Mouse (Mus musculus) erythroblast, embryonic 14.5 days (primary cell): ENCODE data around the gene Gnao1. TPM values are rescaled to one million over a fixed set of nuclear protein-coding genes. Genes with fewer than 3 reads are reported as not detected.

Experiments
- H3K27me3 ChIP-seq: 2 replicates; pipeline ENCODE4 v1.6.1; 2012; ENCODE audit warnings: inconsistent platforms; ENCODE audit not compliant: control insufficient read depth
- H3K36me3 ChIP-seq: 2 replicates; pipeline ENCODE4 v1.6.1; 2012; ENCODE audit warnings: mild to moderate bottlenecking, inconsistent platforms; ENCODE audit not compliant: control insufficient read depth
- H3K4me1 ChIP-seq: 2 replicates; pipeline ENCODE4 v1.6.1; 2012; ENCODE audit warnings: inconsistent platforms; ENCODE audit not compliant: control insufficient read depth
- H3K4me3 ChIP-seq: replicated peaks from 2 replicates; pipeline ENCODE3; 2012; ENCODE audit warnings: moderate library complexity, mild to moderate bottlenecking, inconsistent platforms
- H3K9me3 ChIP-seq: 2 replicates; pipeline ENCODE4 v1.6.1; 2012; ENCODE audit warnings: low read length, inconsistent platforms, mixed read lengths; ENCODE audit not compliant: control insufficient read depth
- GATA1 ChIP-seq: IDR thresholded peaks from 2 replicates; pipeline ENCODE4 v1.6.1; 2012; ENCODE audit warnings: low read length, inconsistent platforms, mixed read lengths
- TAL1 ChIP-seq: IDR thresholded peaks from 3 replicates; pipeline ENCODE4 v1.6.1; 2012; ENCODE audit warnings: low read length, inconsistent platforms, mixed read lengths
- polyA plus RNA-seq: library from polyadenylated mRNA; stranded (reverse); fragments of >175 nt; gene quantifications from 2 replicates; pipeline ENCODE4 v1.2.3, GENCODE M21; 2012

Gene Gnao1
- polyA plus RNA-seq, 1 experiment, result 0.10 TPM

DNA sequence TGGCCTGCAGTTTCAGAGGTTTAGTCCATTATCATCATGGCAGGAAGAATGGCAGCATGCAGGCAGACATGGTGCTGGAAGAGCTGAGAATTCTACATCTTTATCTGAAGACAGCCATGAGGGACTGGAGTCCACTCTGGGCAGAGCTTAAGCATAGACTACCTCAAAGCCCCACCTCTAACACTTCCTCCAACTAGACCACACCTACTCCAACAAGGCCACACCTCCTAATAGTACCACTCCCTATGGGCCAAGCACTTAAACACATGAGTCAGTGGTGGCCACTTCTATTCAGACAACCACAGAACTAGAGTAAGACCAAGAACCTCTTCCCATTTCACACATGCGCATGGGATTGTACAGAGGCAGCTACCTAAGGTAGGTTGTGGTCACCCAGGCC is 136.6 kb downstream of the Gnao1 start:
- H3K9me3 ChIP-seq, result no peaks in the 10 kb centered on the region
- no peak overlapping the region for H3K4me3 ChIP-seq
- no peaks in the 10 kb centered on the region for H3K27me3 ChIP-seq
- H3K4me1 ChIP-seq, result peaks cover 5% of the 10 kb centered on the region
- no peaks in the 10 kb centered on the region for H3K36me3 ChIP-seq
- TF ChIP-seq GATA1 (no peak), TAL1 (no peak)

DNA sequence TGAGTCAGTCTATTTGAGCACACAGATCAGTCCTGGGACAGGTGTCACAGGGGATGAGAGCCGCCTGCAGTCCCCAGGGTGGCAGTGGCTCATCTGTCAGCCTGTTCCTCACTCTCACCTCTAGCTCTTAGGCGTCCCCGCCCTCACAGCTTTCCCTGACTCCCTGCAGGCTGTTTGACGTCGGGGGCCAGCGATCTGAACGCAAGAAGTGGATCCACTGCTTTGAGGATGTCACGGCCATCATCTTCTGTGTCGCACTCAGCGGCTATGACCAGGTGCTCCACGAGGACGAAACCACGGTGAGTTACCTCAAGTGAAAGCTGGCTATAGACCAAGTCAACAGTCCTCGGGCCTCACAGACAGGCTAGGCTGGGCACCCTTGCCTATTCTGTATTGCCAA is 140.4 kb downstream of the Gnao1 start:
- TF ChIP-seq GATA1 (no peak), TAL1 (no peak)
- no peaks in the 10 kb centered on the region for H3K27me3 ChIP-seq
- H3K4me1 ChIP-seq, result peaks cover 5% of the 10 kb centered on the region
- H3K9me3 ChIP-seq, result no peaks in the 10 kb centered on the region
- H3K36me3 ChIP-seq, result no peaks in the 10 kb centered on the region
- H3K4me3 ChIP-seq, result no peak overlapping the region

DNA sequence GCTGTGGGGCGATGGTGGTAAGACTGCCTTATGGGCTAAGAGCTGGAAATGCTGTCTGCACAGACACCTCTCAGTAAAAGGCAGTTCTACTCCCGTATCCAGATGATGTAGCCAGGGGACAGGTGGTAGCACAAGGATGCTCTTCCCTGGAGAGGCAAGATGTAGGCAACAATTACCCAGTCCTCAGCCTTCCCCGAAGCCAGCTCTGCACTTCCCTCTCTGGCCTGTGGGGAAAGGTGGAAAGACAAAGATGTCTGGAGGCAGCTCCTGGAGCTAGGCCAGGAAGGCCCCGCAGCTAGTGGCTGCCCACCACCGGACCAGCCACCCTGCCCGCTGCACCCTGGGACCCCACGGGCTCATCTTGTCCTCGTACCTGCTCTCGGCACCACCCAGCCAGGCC is 142.7 kb downstream of the Gnao1 start:
- Histone ChIP-seq H3K4me1 (no peaks in the 10 kb centered on the region), H3K9me3 (no peaks in the 10 kb centered on the region), H3K4me3 (no peak overlapping the region), H3K27me3 (no peaks in the 10 kb centered on the region), H3K36me3 (no peaks in the 10 kb centered on the region)
- TF ChIP-seq TAL1, result no peak
- TF ChIP-seq GATA1, result no peak

DNA sequence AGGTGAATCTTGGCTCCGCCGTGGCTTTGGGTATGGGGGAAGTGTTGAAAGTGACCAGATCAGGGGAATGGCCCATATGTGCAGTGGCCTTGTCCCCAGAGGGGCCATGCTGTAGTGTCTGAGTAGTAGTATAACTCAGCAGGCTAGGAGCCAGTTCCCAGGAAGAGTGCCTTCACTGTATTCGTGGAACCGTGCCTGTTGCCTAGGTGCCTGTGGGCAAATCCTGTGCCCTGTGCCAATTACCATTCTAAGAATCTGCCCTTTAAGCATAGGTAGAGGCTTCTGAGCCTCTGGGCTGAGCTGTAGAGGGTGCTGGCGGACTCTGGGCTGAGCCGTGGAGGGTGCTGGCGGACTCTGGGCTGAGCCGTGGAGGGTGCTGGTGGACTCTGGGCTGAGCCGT is 148.6 kb downstream of the Gnao1 start:
- Histone ChIP-seq H3K27me3 (no peaks in the 10 kb centered on the region), H3K4me3 (no peak overlapping the region), H3K36me3 (no peaks in the 10 kb centered on the region), H3K4me1 (no peaks in the 10 kb centered on the region), H3K9me3 (no peaks in the 10 kb centered on the region)
- no peak for TF ChIP-seq GATA1
- TF ChIP-seq TAL1, result no peak

DNA sequence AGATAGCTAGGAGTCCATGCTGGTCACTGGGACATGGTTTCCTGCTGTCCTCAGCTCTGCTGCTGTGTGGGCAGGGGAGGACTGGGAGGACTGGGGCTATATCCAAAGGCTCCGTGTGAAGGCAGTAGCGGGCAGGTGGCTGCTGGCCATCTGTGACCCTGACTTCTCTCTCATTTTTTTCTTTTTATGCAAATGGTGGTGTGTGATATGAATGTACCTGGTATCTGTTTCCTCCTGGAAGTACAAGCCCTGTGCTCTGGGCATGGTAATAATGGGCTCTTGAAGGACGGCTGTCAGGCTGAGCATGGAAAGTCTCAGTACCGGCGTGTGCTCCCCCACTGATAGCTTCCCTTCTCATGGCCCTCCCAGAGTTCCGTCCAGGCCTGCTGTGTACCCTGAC is 151.1 kb downstream of the Gnao1 start:
- no peaks in the 10 kb centered on the region for H3K27me3 ChIP-seq
- no peak overlapping the region for H3K4me3 ChIP-seq
- H3K4me1 ChIP-seq, result no peaks in the 10 kb centered on the region
- no peaks in the 10 kb centered on the region for H3K9me3 ChIP-seq
- TF ChIP-seq TAL1 (no peak), GATA1 (no peak)
- H3K36me3 ChIP-seq, result no peaks in the 10 kb centered on the region

DNA sequence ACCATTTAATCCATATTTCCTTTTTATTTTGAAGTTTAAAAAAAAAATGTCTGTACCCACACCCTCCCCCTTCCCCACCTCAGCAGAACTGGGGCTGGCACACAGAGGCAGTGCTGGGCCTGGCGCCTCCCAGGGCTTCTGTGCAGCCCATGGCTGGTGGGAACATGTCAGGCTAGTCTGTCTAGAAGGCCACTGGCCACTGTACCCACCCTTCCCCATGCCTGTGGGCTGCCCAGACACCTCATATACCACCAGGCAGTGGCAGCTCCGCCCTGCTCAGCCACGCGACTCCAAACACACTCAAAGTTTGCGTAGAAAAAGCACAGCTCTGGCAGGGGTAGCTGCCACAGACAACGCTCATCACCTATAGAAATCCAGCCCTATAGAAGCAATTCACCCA is 158.5 kb downstream of the Gnao1 start:
- Histone ChIP-seq H3K27me3 (no peaks in the 10 kb centered on the region), H3K9me3 (no peaks in the 10 kb centered on the region), H3K36me3 (peaks cover 46% of the 10 kb centered on the region), H3K4me1 (no peaks in the 10 kb centered on the region), H3K4me3 (no peak overlapping the region)
- no peak for TF ChIP-seq GATA1
- TF ChIP-seq TAL1, result no peak

DNA sequence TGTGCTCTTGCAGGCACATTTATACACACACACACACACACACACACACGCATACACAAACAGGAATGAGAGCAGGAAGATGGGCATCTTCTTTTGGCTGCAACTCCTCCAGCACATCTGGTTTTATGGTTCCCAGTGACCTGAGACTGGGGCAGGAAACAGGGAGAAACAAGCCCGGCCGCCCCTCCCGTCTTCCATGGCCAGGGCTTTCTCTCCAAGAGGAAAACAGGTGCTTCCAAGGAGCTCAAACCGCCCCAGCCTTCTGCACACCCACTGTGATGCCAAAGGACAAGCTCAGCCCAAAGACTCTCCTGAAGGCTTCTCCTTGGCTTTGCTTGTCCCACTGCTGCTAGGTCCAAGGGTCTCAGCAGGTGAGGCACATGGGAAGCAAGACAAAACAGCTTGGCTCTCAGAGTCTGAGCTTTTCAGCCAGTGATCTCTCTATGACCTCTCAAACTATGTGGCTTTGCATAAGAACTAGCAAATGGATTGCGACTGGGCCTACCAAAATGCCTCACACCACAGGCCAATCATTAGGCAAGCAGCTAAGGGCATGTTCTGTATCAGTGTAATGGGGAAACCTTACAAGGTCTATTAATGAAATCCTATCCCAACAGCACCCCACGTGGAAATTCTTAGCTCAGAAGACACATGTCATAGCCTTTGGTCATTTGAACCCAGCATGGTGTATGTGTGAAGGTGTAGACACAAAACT is 160.0 kb downstream of the Gnao1 start:
- H3K4me3 ChIP-seq, result no peak overlapping the region
- H3K4me1 ChIP-seq, result no peaks in the 10 kb centered on the region
- no peak for TF ChIP-seq TAL1
- no peak for TF ChIP-seq GATA1
- H3K9me3 ChIP-seq, result no peaks in the 10 kb centered on the region
- H3K27me3 ChIP-seq, result no peaks in the 10 kb centered on the region
- peaks cover 61% of the 10 kb centered on the region for H3K36me3 ChIP-seq

DNA sequence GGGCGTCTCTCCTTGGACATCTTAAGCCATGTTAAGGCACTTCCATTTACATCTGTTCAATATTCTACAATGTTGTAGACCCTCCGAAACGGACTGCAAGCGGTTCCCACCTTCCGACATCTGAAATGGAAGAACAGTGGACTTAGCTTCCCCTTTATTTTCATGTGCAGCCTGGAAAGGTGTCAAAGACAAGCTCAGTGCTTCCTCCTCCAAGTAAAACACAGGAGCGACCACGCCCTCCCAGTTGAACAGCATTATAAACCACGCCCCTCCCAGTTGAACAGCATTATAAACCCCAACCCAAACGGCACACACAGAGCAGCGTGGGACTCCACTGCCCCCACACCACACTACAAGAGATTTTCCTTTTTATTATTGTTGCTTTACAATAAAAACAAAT is 161.7 kb downstream of the Gnao1 start:
- H3K27me3 ChIP-seq, result no peaks in the 10 kb centered on the region
- no peaks in the 10 kb centered on the region for H3K9me3 ChIP-seq
- no peak overlapping the region for H3K4me3 ChIP-seq
- no peaks in the 10 kb centered on the region for H3K4me1 ChIP-seq
- H3K36me3 ChIP-seq, result peaks cover 78% of the 10 kb centered on the region
- TF ChIP-seq TAL1, result no peak
- TF ChIP-seq GATA1, result no peak

DNA sequence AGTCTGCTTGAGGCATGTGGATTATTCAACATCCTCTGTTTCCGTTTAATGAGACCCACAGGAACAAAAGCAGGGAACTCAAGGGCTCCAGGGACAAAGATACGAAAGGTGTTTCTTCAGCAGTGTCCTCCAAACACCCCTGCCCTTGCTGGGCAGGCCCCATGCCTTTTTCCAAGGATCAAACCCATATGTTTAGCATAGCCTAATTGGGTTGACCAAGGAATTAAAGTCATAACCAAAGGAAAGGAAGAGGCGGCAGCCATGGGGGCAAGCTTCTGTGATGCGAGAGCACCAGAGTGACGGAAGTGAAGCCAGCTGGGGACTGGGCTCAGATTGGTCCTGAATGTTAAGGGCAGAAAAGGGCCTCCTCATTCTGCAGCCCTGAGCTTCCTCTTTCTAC is 162.4 kb downstream of the Gnao1 start:
- Histone ChIP-seq H3K4me3 (no peak overlapping the region), H3K4me1 (no peaks in the 10 kb centered on the region), H3K36me3 (peaks cover 85% of the 10 kb centered on the region), H3K27me3 (no peaks in the 10 kb centered on the region), H3K9me3 (0 out of 2 replicates have a peak, but pooled peaks cover 2% of the 10 kb centered on the region)
- no peak for TF ChIP-seq TAL1
- TF ChIP-seq GATA1, result no peak
